Mouse (Mus musculus): ENCODE data around the gene Olfr798. TPM values are rescaled to one million over a fixed set of nuclear protein-coding genes. Genes with fewer than 3 reads are reported as not detected.

Gene Olfr798
- total RNA-seq (2022): not detected

DNA sequence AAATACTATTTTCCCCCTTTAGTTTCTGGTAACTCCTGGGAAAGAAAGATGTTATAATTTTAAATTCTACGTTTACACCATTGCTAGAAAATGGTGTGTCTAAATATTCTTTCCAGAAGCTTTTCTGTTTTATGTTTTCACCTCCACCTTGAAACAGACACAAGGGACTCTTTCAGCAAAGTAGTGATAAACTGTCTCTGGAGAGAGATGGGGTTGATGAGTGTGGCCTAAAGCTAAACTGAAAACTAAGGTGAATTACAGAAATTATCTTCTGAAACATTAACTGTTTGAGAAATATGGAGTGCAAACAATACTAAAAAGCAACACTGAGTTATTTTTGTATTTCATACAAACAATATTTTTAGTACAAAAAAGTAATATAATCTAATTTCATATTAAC is at the start of gene Olfr798:
Olfr798 (minus strand) TSS at position 101 of the 400 bp plus-strand sequence.
- DNase-seq (ENCODE audit: low spot score in 2 of 2): no peak

DNA sequence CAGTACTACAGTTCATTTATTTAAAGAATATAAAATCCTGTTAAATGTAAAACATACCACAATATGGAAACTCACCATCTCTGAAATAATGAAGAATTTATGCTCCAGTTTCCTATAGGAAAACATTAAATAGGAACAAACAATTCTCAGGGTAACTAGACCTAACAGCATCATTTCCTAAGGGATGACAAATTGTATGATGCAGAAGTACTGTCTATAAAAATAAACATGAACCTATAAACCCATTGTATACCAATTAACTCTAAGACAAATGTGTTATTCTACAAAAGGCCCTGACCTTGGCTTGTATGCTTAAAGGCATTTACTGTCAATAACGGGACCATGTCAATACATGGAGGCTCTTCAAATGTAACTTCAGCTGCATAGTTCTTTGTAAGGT is 46.0 kb upstream of the Olfr798 start, which contains the start of gene Olfr801:
Olfr801 (minus strand) TSS at position 101 of the 400 bp plus-strand sequence.
- DNase-seq (ENCODE audit: low spot score in 2 of 2): no peak

- no peak for DNase-seq (ENCODE audit: low spot score in 2 of 2)
These were observed 29.7 kb upstream of the Olfr798 start, which contains the start of gene Olfr800 for GRCm38 (mm10) chr10:129657394-129657793. Gene Olfr800, plus strand, starts transcription at chr10:129657694.

- DNase-seq (ENCODE audit: low spot score in 2 of 2): no peak
These were observed 24.0 kb upstream of the Olfr798 start for GRCm38 (mm10) chr10:129651763-129652162.

- DNase-seq (ENCODE audit: low spot score in 2 of 2): no peak
These were observed 9.4 kb upstream of the Olfr798 start, which contains the start of gene Olfr799 for GRCm38 (mm10) chr10:129637184-129637583. Gene Olfr799, plus strand, starts transcription at chr10:129637484.

- no peak for DNase-seq (ENCODE audit: low spot score in 2 of 2)
These were observed 4.5 kb downstream of the Olfr798 start for GRCm38 (mm10) chr10:129623251-129623650.

DNA sequence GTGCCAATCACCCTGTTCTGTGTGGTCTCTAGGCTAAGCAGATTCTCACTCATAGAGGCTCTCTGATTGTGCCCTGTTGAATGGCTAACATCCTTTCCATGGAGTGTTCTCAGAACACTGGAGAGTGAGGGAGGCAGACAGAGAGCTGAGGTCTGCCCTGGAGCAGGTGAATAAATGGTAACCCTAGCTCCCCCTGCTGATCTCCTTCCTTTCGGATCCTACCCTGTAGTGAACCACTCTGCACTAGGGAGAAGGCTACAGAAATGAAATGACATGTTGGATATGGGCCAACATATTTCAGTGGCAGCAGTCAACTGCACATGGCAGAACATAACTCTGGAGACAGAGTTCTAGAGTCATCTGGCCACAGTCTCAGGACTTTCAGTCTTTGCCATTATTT is 6.0 kb downstream of the Olfr798 start:
- no peak for DNase-seq (ENCODE audit: low spot score in 2 of 2)

- DNase-seq (ENCODE audit: low spot score in 2 of 2): no peak
These were observed 15.3 kb downstream of the Olfr798 start, which contains the start of gene Olfr796 for GRCm38 (mm10) chr10:129612470-129612869. Gene Olfr796, minus strand, starts transcription at chr10:129612570.

DNA sequence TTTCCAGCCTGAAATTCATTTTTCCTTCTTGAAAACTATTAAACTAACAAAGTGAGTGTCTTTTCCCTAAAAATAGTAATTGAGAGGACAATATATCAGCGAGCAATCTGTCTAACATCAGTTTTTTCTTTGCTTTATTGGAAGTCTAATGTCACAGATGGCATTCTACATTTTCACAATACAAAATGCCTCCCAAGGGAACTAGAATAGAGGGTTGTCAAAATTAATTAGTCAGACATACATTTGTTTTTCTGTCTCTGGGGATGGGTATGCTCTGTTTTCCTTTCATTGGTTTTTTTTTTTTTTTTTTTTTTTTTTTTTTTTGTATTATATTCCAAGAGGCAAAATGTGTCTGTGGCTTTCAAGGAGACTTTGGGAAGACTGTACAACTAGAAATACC is 50.7 kb downstream of the Olfr798 start:
- no peak for DNase-seq (ENCODE audit: low spot score in 2 of 2)

Small RNAs within 50 kb of the gene (microRNA-seq; reads per million reads assigned to microRNA genes)
- 0 reads per million in 2 experiments for gene Gm23252

Other genes with a start within 250 kb of the Olfr798 start
- under 1 TPM in 3 of 4 experiments, not detected in 1; 0.14 to 0.23 (median 0.22) TPM for gene Olfr784, start 243.9 kb downstream of the Olfr798 start, total RNA-seq (2022)
- gene Olfr785, start 222.5 kb downstream of the Olfr798 start, total RNA-seq (2022): not detected
- not detected for gene Olfr786, start 200.6 kb downstream of the Olfr798 start, total RNA-seq (2022)
- not detected for gene Olfr787, start 166.1 kb downstream of the Olfr798 start, total RNA-seq (2022)
- not detected for gene Olfr788, start 156.9 kb downstream of the Olfr798 start, total RNA-seq (2022)
- not detected for gene Olfr789, start 143.2 kb downstream of the Olfr798 start, total RNA-seq (2022)
- gene Olfr790, start 129.4 kb downstream of the Olfr798 start, total RNA-seq (2022): not detected
- not detected for gene Olfr791, start 106.1 kb downstream of the Olfr798 start, total RNA-seq (2022)
- gene Olfr792, start 88.8 kb downstream of the Olfr798 start, total RNA-seq (2022): not detected
- gene Olfr794, start 60.3 kb downstream of the Olfr798 start, total RNA-seq (2022): not detected
- gene Olfr796, start 15.4 kb downstream of the Olfr798 start, total RNA-seq (2022): not detected
- not detected for gene Olfr799, start 9.6 kb upstream of the Olfr798 start, total RNA-seq (2022)
- not detected for gene Olfr800, start 29.8 kb upstream of the Olfr798 start, total RNA-seq (2022)
- not detected for gene Olfr801, start 45.9 kb upstream of the Olfr798 start, total RNA-seq (2022)
- not detected for gene Olfr802, start 60.2 kb upstream of the Olfr798 start, total RNA-seq (2022)
- gene Olfr803, start 66.4 kb upstream of the Olfr798 start, total RNA-seq (2022): not detected
- gene Olfr804, start 75.3 kb upstream of the Olfr798 start, total RNA-seq (2022): not detected
- gene Olfr805, start 101.4 kb upstream of the Olfr798 start, total RNA-seq (2022): not detected
- gene Olfr806, start 114.0 kb upstream of the Olfr798 start, total RNA-seq (2022): not detected
- not detected for gene Olfr807, start 129.9 kb upstream of the Olfr798 start, total RNA-seq (2022)
- not detected for gene Olfr808, start 137.5 kb upstream of the Olfr798 start, total RNA-seq (2022)
- gene Olfr809, start 146.7 kb upstream of the Olfr798 start, total RNA-seq (2022): not detected
- not detected for gene Olfr810, start 167.0 kb upstream of the Olfr798 start, total RNA-seq (2022)
- gene Olfr811, start 176.5 kb upstream of the Olfr798 start, total RNA-seq (2022): not detected
- gene Olfr812, start 218.2 kb upstream of the Olfr798 start, total RNA-seq (2022): not detected
- gene Olfr813, start 227.4 kb upstream of the Olfr798 start, total RNA-seq (2022): not detected